Comparison of ENCODE assay signal across 8 mouse cellular contexts in the genomic region with DNA sequence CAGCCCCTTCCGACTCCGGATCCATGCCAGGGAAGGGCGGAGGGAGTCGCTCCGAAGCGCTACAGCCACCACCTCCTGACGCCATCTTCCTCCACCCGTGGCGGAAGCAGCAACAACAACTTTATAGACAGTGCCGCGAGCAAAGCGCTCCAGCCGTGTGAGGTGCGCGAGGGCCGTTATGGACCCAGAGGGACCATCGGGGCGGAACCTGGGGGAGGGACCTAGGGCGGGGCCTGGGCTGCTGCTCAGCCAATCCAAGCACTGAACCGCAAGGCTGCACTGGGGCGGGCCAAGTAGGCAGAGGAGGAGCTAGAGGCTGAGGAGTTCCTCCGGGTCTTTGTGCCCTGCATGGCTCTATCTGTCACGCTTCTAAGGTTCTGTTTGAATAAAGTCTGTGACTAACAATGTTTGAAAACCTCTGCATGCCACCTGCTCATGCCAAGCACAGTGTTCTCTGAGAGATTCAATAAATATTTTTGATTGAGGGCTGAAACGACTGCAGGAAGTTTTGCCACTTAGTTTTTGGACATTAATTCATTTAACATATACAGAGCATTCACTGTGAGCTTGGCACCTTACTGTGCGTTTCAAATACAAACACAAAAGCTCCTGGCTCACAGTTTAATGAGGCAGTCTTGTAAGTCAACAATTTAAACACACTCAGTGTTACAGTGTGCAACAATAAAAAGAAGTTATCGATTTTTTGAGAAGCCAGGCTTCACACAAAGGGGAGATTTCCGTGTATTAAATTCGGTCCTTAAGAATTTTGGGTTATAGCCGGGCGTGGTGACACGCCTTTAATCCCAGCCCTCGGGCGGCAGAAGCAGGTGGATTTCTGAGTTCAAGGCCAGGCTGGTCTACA. TPM values are rescaled to one million over a fixed set of nuclear protein-coding genes. Genes with fewer than 3 reads are reported as not detected.
A peak's percentile ranks its signal among the peaks of the same experiment; 100 is the strongest.
DNase-seq lines count a peak whose midpoint lies in the region; ATAC-seq and TF ChIP-seq lines count a peak whose summit lies in the region.

No protein-coding gene starts in this region.

- peak; percentile 98 for ATAC-seq in kidney, embryonic 14.5 days (ENCODE audit: low FRiP score, low TSS enrichment)
- peak; percentile 97 for ATAC-seq in limb, embryonic 15.5 days (ENCODE audit: insufficient number of reproducible peaks, low FRiP score, low TSS enrichment, low read depth)

- no peaks in the 10 kb centered on the region for H3K9me3 ChIP-seq in kidney, embryonic 14.5 days (ENCODE audit: control insufficient read depth, low read length)
- no peaks in the 10 kb centered on the region for H3K9me3 ChIP-seq in limb, embryonic 15.5 days

- H3K9ac ChIP-seq in kidney, embryonic 14.5 days (ENCODE audit: low read depth, low read length), result peak overlapping the region; percentile 84
- H3K9ac ChIP-seq in limb, embryonic 15.5 days, result peak overlapping the region; percentile 77

- H3K4me1 ChIP-seq in bone marrow macrophage, adult 2 months (ENCODE audit: control insufficient read depth, insufficient read depth, low read length), result peaks cover 39% of the 10 kb centered on the region
- H3K4me1 ChIP-seq in embryonic fibroblast, embryonic 13.5 days (ENCODE audit: control insufficient read depth, insufficient read depth, low read length), result no peaks in the 10 kb centered on the region
- H3K4me1 ChIP-seq in kidney, embryonic 14.5 days (ENCODE audit: control insufficient read depth, insufficient read depth, low read length), result peaks cover 19% of the 10 kb centered on the region
- H3K4me1 ChIP-seq in limb, embryonic 15.5 days, result peaks cover 27% of the 10 kb centered on the region

- H3K4me2 ChIP-seq in kidney, embryonic 14.5 days (replicated peaks; ENCODE audit: low read depth, low read length), result peak overlapping the region; percentile 70
- H3K4me2 ChIP-seq in limb, embryonic 15.5 days, result peak overlapping the region; percentile 66

- no peaks in the 10 kb centered on the region for H3K27me3 ChIP-seq in kidney, embryonic 14.5 days (ENCODE audit: control insufficient read depth, insufficient read depth, low read length)
- H3K27me3 ChIP-seq in limb, embryonic 15.5 days, result no peaks in the 10 kb centered on the region

- DNase-seq in A20 (ENCODE audit: low read depth, low spot score), result peak; percentile 100
- peak; percentile 98 for DNase-seq in heart, adult 9 months (ENCODE audit: low spot score in 2 of 2)
- DNase-seq in monocyte, adult 2 months (ENCODE audit: low read depth in 1 of 2, low spot score in 2 of 2), result peak; percentile 97
- DNase-seq in spleen, postnatal 36 days (ENCODE audit: low spot score in 2 of 2), result peak; percentile 98 to 99

- H3K36me3 ChIP-seq in kidney, embryonic 14.5 days (ENCODE audit: control insufficient read depth, insufficient read depth, low read length), result no peaks in the 10 kb centered on the region
- H3K36me3 ChIP-seq in limb, embryonic 15.5 days, result no peaks in the 10 kb centered on the region

- TF ChIP-seq CTCF in bone marrow macrophage, adult 2 months (IDR thresholded peaks at IDR 0.05; ENCODE audit: low read depth, low read length), result no peak
- TF ChIP-seq CTCF in embryonic fibroblast, embryonic 13.5 days (IDR thresholded peaks at IDR 0.05; ENCODE audit: borderline replicate concordance, insufficient read depth, low read length), result no peak

- peak overlapping the region; percentile 81 for H3K27ac ChIP-seq in bone marrow macrophage, adult 2 months (ENCODE audit: insufficient read depth, low read depth, low read length)
- peak overlapping the region; percentile 59 for H3K27ac ChIP-seq in embryonic fibroblast, embryonic 13.5 days (ENCODE audit: insufficient read depth, low read length)
- H3K27ac ChIP-seq in kidney, embryonic 14.5 days (ENCODE audit: low read depth, low read length), result peak overlapping the region; percentile 82
- peak overlapping the region; percentile 90 for H3K27ac ChIP-seq in limb, embryonic 15.5 days

- WGBS in kidney, embryonic 14.5 days, result 19% methylated on average over 33 of the region's 33 CpGs
- WGBS in limb, embryonic 15.5 days, result 17% methylated on average over 33 of the region's 33 CpGs

- no peak for TF ChIP-seq POLR2A in bone marrow macrophage, adult 2 months (IDR thresholded peaks at IDR 0.05; ENCODE audit: borderline replicate concordance, low read depth, low read length)
- peak; percentile 95 for TF ChIP-seq POLR2A in embryonic fibroblast, embryonic 13.5 days (IDR thresholded peaks at IDR 0.05; ENCODE audit: low read depth, low read length)

- peak overlapping the region; percentile 98 for H3K4me3 ChIP-seq in bone marrow macrophage, adult 2 months (ENCODE audit: insufficient read depth, low read length)
- H3K4me3 ChIP-seq in embryonic fibroblast, embryonic 13.5 days (ENCODE audit: insufficient read depth, low read length), result peak overlapping the region; percentile 85
- peak overlapping the region; percentile 91 for H3K4me3 ChIP-seq in kidney, embryonic 14.5 days (ENCODE audit: low read length)
- peak overlapping the region; percentile 77 for H3K4me3 ChIP-seq in limb, embryonic 15.5 days

RNA-seq across cellular contexts. Expression of a gene that starts 1.5 kb away (rescaled TPM):
- polyA plus RNA-seq in bone marrow macrophage, adult 2 months (2012; ENCODE audit: insufficient read depth, insufficient read length, missing spikeins), result 117 and 141 TPM in 2 replicates
- 58.6 and 70.5 TPM in 2 replicates for polyA plus RNA-seq in embryonic fibroblast, embryonic 13.5 days (2011; ENCODE audit: insufficient read length, low read depth, missing spikeins)
- polyA plus RNA-seq in kidney, embryonic 14.5 days (2014; fragmentation: Nextera tagmentation; extraction: Ambion mirVana), result 90.1 and 130 TPM in 2 replicates
- 115 and 128 TPM in 2 replicates for polyA plus RNA-seq in limb, embryonic 15.5 days (2015; fragmentation: Nextera tagmentation; extraction: Ambion mirVana)

RNA-seq across cellular contexts. Expression of a gene that starts 1.5 kb away (rescaled TPM):
- 133 and 152 TPM in 2 replicates for polyA plus RNA-seq in bone marrow macrophage, adult 2 months (2012; ENCODE audit: insufficient read depth, insufficient read length, missing spikeins)
- polyA plus RNA-seq in embryonic fibroblast, embryonic 13.5 days (2011; ENCODE audit: insufficient read length, low read depth, missing spikeins), result 46.9 and 48.2 TPM in 2 replicates
- 164 and 171 TPM in 2 replicates for polyA plus RNA-seq in kidney, embryonic 14.5 days (2014; fragmentation: Nextera tagmentation; extraction: Ambion mirVana)
- 133 and 134 TPM in 2 replicates for polyA plus RNA-seq in limb, embryonic 15.5 days (2015; fragmentation: Nextera tagmentation; extraction: Ambion mirVana)

RNA-seq across cellular contexts. Expression of a gene that starts 33.1 kb away (rescaled TPM):
- not detected in 2 replicates for polyA plus RNA-seq in bone marrow macrophage, adult 2 months (2012; ENCODE audit: insufficient read depth, insufficient read length, missing spikeins)
- polyA plus RNA-seq in embryonic fibroblast, embryonic 13.5 days (2011; ENCODE audit: insufficient read length, low read depth, missing spikeins), result 0.30 TPM in 1 of 2 replicates, not detected in the other
- polyA plus RNA-seq in kidney, embryonic 14.5 days (2014; fragmentation: Nextera tagmentation; extraction: Ambion mirVana), result 3.3 and 4.2 TPM in 2 replicates
- 4.6 and 6.5 TPM in 2 replicates for polyA plus RNA-seq in limb, embryonic 15.5 days (2015; fragmentation: Nextera tagmentation; extraction: Ambion mirVana)

RNA-seq across cellular contexts. Expression of a gene that starts 55.4 kb away (rescaled TPM):
- 0.28 and 0.32 TPM in 2 replicates for polyA plus RNA-seq in bone marrow macrophage, adult 2 months (2012; ENCODE audit: insufficient read depth, insufficient read length, missing spikeins)
- polyA plus RNA-seq in embryonic fibroblast, embryonic 13.5 days (2011; ENCODE audit: insufficient read length, low read depth, missing spikeins), result 0.25 and 0.33 TPM in 2 replicates
- 0.91 and 1.5 TPM in 2 replicates for polyA plus RNA-seq in kidney, embryonic 14.5 days (2014; fragmentation: Nextera tagmentation; extraction: Ambion mirVana)
- 2.7 and 4.5 TPM in 2 replicates for polyA plus RNA-seq in limb, embryonic 15.5 days (2015; fragmentation: Nextera tagmentation; extraction: Ambion mirVana)

Comparison
In these comparisons a context has a peak if more than half of its experiments do, and no peak if none do; other contexts are left out.
1. Peak in every context shown above with its lines: DNase-seq, ATAC-seq, H3K4me3 ChIP-seq and H3K27ac ChIP-seq.